Mouse (Mus musculus) heart, postnatal 0 days (tissue): ENCODE results near the gene Natd1.
A peak's percentile ranks its signal among the peaks of the same experiment; 100 is the strongest.

Source experiments
- CTCF ChIP-seq: IDR thresholded peaks from 2 replicates; pipeline ENCODE4 v1.5.1; 2016; ENCODE audit warnings: antibody characterized with exemption, control low read depth, low read depth
- EP300 ChIP-seq: IDR thresholded peaks from 2 replicates; pipeline ENCODE4 v1.6.1; 2016; ENCODE audit warnings: antibody characterized with exemption, low read depth

- TF ChIP-seq CTCF (peak; percentile 86), EP300 (0 out of 2 replicates have a peak, but pooled peaks have one; percentile 32)
Observed at GRCm38 (mm10) chr11:60953803-60954202, 39.3 kb upstream of the Natd1 start.
